In the genomic region with DNA sequence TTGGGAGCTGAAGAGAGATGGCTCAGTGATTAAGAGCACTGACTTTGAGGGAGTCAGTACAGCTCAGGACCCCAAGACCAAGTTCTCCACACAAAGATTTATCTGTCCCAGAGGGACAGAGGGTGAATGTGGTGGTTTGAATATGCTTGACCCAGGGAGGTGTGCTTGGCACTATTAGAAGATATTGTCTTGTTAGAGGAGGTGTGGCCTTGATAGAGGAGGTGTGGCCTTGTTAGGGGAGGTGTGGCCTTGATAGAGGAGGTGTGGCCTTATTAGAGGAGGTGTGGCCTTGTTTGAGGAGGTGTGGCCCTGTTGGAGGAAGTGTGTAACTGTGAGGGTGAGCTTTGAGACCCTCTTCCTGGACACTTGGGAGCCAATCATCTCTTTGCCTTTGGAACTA, we compare ENCODE assay signal across 40 mouse cellular contexts. TPM values are rescaled to one million over a fixed set of nuclear protein-coding genes. Genes with fewer than 3 reads are reported as not detected.
"Had no signal": no experiment of that assay in that cellular context is flagged by ENCODE, and none has a peak within 500 bp of the region (broad histone marks: within the 10 kb centered on the region; RNA-seq: fewer than 3 reads in every experiment).

No protein-coding gene starts in this region.

- H3K4me3 ChIP-seq: heart, embryonic 13.5 days; heart, embryonic 15.5 days; hindbrain, embryonic 10.5 days; hindbrain, embryonic 12.5 days; limb, embryonic 13.5 days; limb, embryonic 15.5 days; liver, embryonic 12.5 days had no signal

- H3K27ac ChIP-seq: heart, embryonic 13.5 days; heart, embryonic 15.5 days; hindbrain, embryonic 10.5 days; hindbrain, embryonic 12.5 days; hindbrain, embryonic 14.5 days; kidney, postnatal 0 days; limb, embryonic 13.5 days; limb, embryonic 15.5 days; liver, embryonic 12.5 days; liver, embryonic 14.5 days had no signal

- H3K36me3 ChIP-seq: heart, embryonic 13.5 days; heart, embryonic 15.5 days; hindbrain, embryonic 10.5 days; hindbrain, embryonic 12.5 days; limb, embryonic 13.5 days; limb, embryonic 15.5 days; liver, embryonic 12.5 days had no signal

- DNase-seq: gastrocnemius, postnatal 14 days; gastrocnemius, postnatal 36 days; heart, adult 18-20 months; heart, postnatal 14 days; heart, postnatal 4 days; kidney, adult 11 months; kidney, adult 2 months; kidney, adult 9 months; kidney, postnatal 14 days; kidney, postnatal 36 days; layer of hippocampus, adult 9-11 months; layer of hippocampus, postnatal 36 days; left cerebral cortex, postnatal 4 days had no signal

- H3K27me3 ChIP-seq: limb, embryonic 15.5 days had no signal

- H3K4me2 ChIP-seq: heart, embryonic 11.5 days; heart, embryonic 13.5 days; heart, embryonic 15.5 days; hindbrain, embryonic 12.5 days; hindbrain, embryonic 14.5 days; limb, embryonic 13.5 days; limb, embryonic 15.5 days; liver, embryonic 12.5 days had no signal

- H3K9ac ChIP-seq: heart, embryonic 13.5 days; heart, embryonic 15.5 days; hindbrain, embryonic 12.5 days; hindbrain, embryonic 14.5 days; limb, embryonic 13.5 days; limb, embryonic 15.5 days; liver, embryonic 12.5 days; liver, embryonic 14.5 days had no signal

- ATAC-seq: hindbrain, embryonic 16.5 days; intestine, embryonic 16.5 days; liver, embryonic 12.5 days had no signal

- H3K9me3 ChIP-seq: heart, embryonic 15.5 days; hindbrain, embryonic 10.5 days; hindbrain, embryonic 12.5 days; limb, embryonic 13.5 days; limb, embryonic 15.5 days; liver, embryonic 12.5 days had no signal

RNA-seq across cellular contexts. Expression of a gene that starts 10.2 kb away (rescaled TPM):
- polyA plus RNA-seq: liver, embryonic 16.5 days had no signal

RNA-seq across cellular contexts. Expression of a gene that starts 40.7 kb away (rescaled TPM):
- total RNA-seq: gastrocnemius, adult 18-20 months; gastrocnemius, adult 8-10 months; heart, adult 18-20 months; heart, postnatal 14 days; heart, postnatal 4 days; layer of hippocampus, adult 18-20 months; layer of hippocampus, adult 8-10 months; layer of hippocampus, postnatal 36 days; left cerebral cortex, adult 18-20 months; left cerebral cortex, postnatal 10 days; left cerebral cortex, postnatal 25 days; liver, adult 2 months had no signal
- polyA plus RNA-seq: heart, embryonic 13.5 days; heart, postnatal 0 days; intestine, embryonic 14.5 days; large intestine, adult 2 months; liver, embryonic 12.5 days; liver, embryonic 14.5 days had no signal

RNA-seq across cellular contexts. Expression of a gene that starts 58.0 kb away (rescaled TPM):
- total RNA-seq: layer of hippocampus, adult 18-20 months; layer of hippocampus, adult 8-10 months; layer of hippocampus, postnatal 14 days; layer of hippocampus, postnatal 36 days; left cerebral cortex, adult 18-20 months; left cerebral cortex, postnatal 10 days; left cerebral cortex, postnatal 25 days; left cerebral cortex, postnatal 4 days; liver, adult 2 months had no signal
- polyA plus RNA-seq: hindbrain, embryonic 10.5 days; hindbrain, embryonic 12.5 days; hindbrain, embryonic 14.5 days; hindbrain, embryonic 16.5 days; large intestine, adult 2 months; limb, embryonic 11.5 days; limb, embryonic 13.5 days; limb, embryonic 15.5 days; liver, adult 2 months; liver, embryonic 12.5 days; liver, embryonic 14.5 days; liver, embryonic 16.5 days had no signal
